In the genomic region with DNA sequence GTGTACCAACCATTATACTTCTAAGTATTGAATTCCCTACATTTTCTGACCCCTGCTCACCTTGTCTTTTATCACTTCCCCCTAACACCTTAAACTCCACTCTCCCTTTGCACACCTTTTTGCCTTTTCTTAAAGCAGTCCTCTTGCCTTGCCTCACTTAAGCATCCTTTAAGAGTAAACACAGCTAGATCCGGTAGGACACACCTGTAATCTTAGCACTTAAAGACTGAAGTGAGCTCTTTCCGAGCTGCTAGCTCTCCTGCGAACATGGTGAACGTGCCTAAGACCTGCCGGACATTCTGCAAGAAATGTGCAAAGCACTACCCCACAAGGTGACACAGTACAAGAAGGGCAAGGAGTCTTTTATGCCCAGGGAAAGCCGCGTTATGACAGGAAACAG, we compare ENCODE assay signal across 24 mouse cellular contexts. TPM values are rescaled to one million over a fixed set of nuclear protein-coding genes. Genes with fewer than 3 reads are reported as not detected.
DNase-seq lines count a peak whose midpoint lies in the region; ATAC-seq and TF ChIP-seq lines count a peak whose summit lies in the region.
"Had no signal": no experiment of that assay in that cellular context is flagged by ENCODE, and none has a peak within 500 bp of the region (broad histone marks: within the 10 kb centered on the region; RNA-seq: fewer than 3 reads in every experiment).

No protein-coding gene starts in this region.

- 61% methylated on average over 7 of the region's 7 CpGs for WGBS in lung, embryonic 16.5 days
- WGBS in lung, adult 2 months = 67% methylated on average over 7 of the region's 7 CpGs

- TF ChIP-seq POLR2A in lung, adult 2 months (IDR thresholded peaks at IDR 0.05; ENCODE audit: borderline replicate concordance, extremely low read depth, low read depth, low read length) = no peak

- peak overlapping the region; percentile 83 for H3K27ac ChIP-seq in lung, embryonic 16.5 days (ENCODE audit: low read length)
- H3K27ac ChIP-seq: embryonic facial prominence, embryonic 15.5 days; forebrain, embryonic 12.5 days had no signal

- H3K4me3 ChIP-seq in lung, embryonic 16.5 days (ENCODE audit: low read length) = no peak overlapping the region
- H3K4me3 ChIP-seq in lung, adult 2 months (replicated peaks; ENCODE audit: extremely low read depth, low read depth, low read length) = no peak overlapping the region
- H3K4me3 ChIP-seq: embryonic facial prominence, embryonic 13.5 days; embryonic facial prominence, embryonic 15.5 days; forebrain, embryonic 12.5 days had no signal

- no peak for TF ChIP-seq CTCF in lung, adult 2 months (IDR thresholded peaks at IDR 0.05; ENCODE audit: insufficient read depth, low read length)

- no peak overlapping the region for H3K9ac ChIP-seq in lung, embryonic 16.5 days (ENCODE audit: low read length)
- H3K9ac ChIP-seq: embryonic facial prominence, embryonic 13.5 days; embryonic facial prominence, embryonic 15.5 days; forebrain, embryonic 12.5 days had no signal

- H3K27me3 ChIP-seq in lung, embryonic 16.5 days (ENCODE audit: control insufficient read depth, insufficient read depth, low read depth, low read length) = no peaks in the 10 kb centered on the region
- H3K27me3 ChIP-seq: embryonic facial prominence, embryonic 13.5 days; embryonic facial prominence, embryonic 15.5 days; forebrain, embryonic 12.5 days had no signal

- H3K4me1 ChIP-seq in lung, embryonic 16.5 days (replicated peaks; ENCODE audit: control insufficient read depth, insufficient read depth, low read length) = peaks cover 8% of the 10 kb centered on the region; the same call in 1 of the 2 replicates
- peaks cover 6% of the 10 kb centered on the region; the same call in 1 of the 2 replicates for H3K4me1 ChIP-seq in lung, adult 2 months (ENCODE audit: control insufficient read depth, insufficient read depth, low read length)

- no peak for ATAC-seq in lung, embryonic 16.5 days (ENCODE audit: low read depth)
- ATAC-seq: CD4-positive, CD25-positive, alpha-beta regulatory T cell, adult 4 months; forebrain, embryonic 14.5 days; forebrain, embryonic 16.5 days had no signal

- no peaks in the 10 kb centered on the region for H3K9me3 ChIP-seq in lung, embryonic 16.5 days (ENCODE audit: control insufficient read depth, low read length)
- H3K9me3 ChIP-seq: embryonic facial prominence, embryonic 13.5 days; embryonic facial prominence, embryonic 15.5 days; forebrain, embryonic 12.5 days; G1E had no signal

- no peak overlapping the region for H3K4me2 ChIP-seq in lung, embryonic 16.5 days (ENCODE audit: low read depth, low read length)
- H3K4me2 ChIP-seq: embryonic facial prominence, embryonic 15.5 days; forebrain, embryonic 12.5 days had no signal

- DNase-seq in heart, adult 11 months = peak; percentile 72
- DNase-seq in heart, adult 18-20 months = no peak
- no peak for DNase-seq in lung, adult 2 months
- DNase-seq in lung, postnatal 36 days = peak; percentile 13
- no peak for DNase-seq in lung, postnatal 4 days
- DNase-seq: adrenal gland, adult 2 months; adrenal gland, postnatal 10 days; adrenal gland, postnatal 25 days; B cell, adult 2 months; cerebellum, adult 11 months; cerebellum, adult 18-20 months; cerebellum, adult 8-10 months; cerebellum, adult 9-11 months; cerebellum, postnatal 14 days; cerebellum, postnatal 36 days; embryo, embryonic 11 days had no signal

- peaks cover 6% of the 10 kb centered on the region; the same call in 1 of the 2 replicates for H3K36me3 ChIP-seq in lung, embryonic 16.5 days (ENCODE audit: control insufficient read depth, insufficient read depth, low read length)

RNA-seq across cellular contexts. Expression of a gene that starts 1.7 kb away (rescaled TPM):
- total RNA-seq in heart, adult 18-20 months (2021) = 10 to 100 TPM; 71.4 to 86.8 TPM
- 581 and 621 TPM in 2 replicates for polyA plus RNA-seq in lung, embryonic 16.5 days (2015; fragmentation: Nextera tagmentation; extraction: Ambion mirVana)
- 39.1 and 51.4 TPM in 2 replicates for polyA plus RNA-seq in lung, adult 2 months (2012; rRNA removed)

RNA-seq across cellular contexts. Expression of a gene that starts 29.8 kb away (rescaled TPM):
- total RNA-seq in heart, adult 18-20 months (2021) = 10 to 100 TPM; 29.5 to 31.0 TPM
- 31.2 and 32.6 TPM in 2 replicates for polyA plus RNA-seq in lung, embryonic 16.5 days (2015; fragmentation: Nextera tagmentation; extraction: Ambion mirVana)
- 10.7 and 11.0 TPM in 2 replicates for polyA plus RNA-seq in lung, adult 2 months (2012; rRNA removed)

RNA-seq across cellular contexts. Expression of a gene that starts 30.7 kb away (rescaled TPM):
- 100 to 1,000 TPM; 304 to 366 TPM for total RNA-seq in heart, adult 18-20 months (2021)
- 5,388 and 5,620 TPM in 2 replicates for polyA plus RNA-seq in lung, embryonic 16.5 days (2015; fragmentation: Nextera tagmentation; extraction: Ambion mirVana)
- polyA plus RNA-seq in lung, adult 2 months (2012; rRNA removed) = 407 and 532 TPM in 2 replicates

RNA-seq across cellular contexts. Expression of a gene that starts 57.1 kb away (rescaled TPM):
- 10 to 100 TPM; 33.8 to 37.0 TPM for total RNA-seq in heart, adult 18-20 months (2021)
- polyA plus RNA-seq in lung, embryonic 16.5 days (2015; fragmentation: Nextera tagmentation; extraction: Ambion mirVana) = 9.3 and 10.9 TPM in 2 replicates
- 50.3 and 58.5 TPM in 2 replicates for polyA plus RNA-seq in lung, adult 2 months (2012; rRNA removed)

Comparison
In these comparisons a context has a peak if more than half of its experiments do, and no peak if none do; other contexts are left out.
1. DNase-seq: peak in heart, adult 11 months (single experiment) and lung, postnatal 36 days (single experiment); none in heart, adult 18-20 months (0 of 2), lung, adult 2 months (single experiment) and lung, postnatal 4 days (0 of 2).
2. RNA of a gene that starts 1.7 kb away (polyA plus RNA-seq): 581 to 621 TPM in lung, embryonic 16.5 days; 39.1 to 51.4 TPM in lung, adult 2 months; every median in the first group is over 10 times any median in the second.
3. RNA of a gene that starts 30.7 kb away (polyA plus RNA-seq): 5,388 to 5,620 TPM in lung, embryonic 16.5 days; 407 to 532 TPM in lung, adult 2 months; every median in the first group is over 10 times any median in the second.